Mouse (Mus musculus): ENCODE measurements around the gene Crtap.
"Not testable (repeated sequence)": the region's sequence is repeated elsewhere in the genome, so short reads cannot be mapped to it uniquely, and the experiment has no call there.

DNA sequence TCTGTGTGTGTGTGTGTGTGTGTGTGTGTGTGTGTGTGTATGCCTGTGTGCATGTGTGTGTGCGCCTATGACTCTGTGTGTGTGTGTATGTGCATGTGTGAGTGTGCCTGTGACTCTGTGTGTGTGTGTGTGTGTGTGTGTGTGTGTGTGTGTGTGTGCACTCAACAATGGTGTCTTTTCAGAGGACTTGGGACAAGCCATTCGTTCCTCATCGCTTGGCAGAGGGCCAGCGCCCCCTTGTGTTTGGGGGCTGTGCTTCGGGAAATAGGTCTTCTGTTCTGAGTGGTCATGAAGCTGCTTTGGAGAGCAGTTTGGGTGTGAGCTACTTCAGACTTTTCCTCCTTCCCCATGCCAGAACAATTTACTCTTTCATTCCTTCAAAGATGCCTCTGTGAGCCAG lies 18.8 kb downstream of the Crtap start:
- TF ChIP-seq POLR2A (IDR thresholded peaks at IDR 0.05; ENCODE audit: extremely low read depth, insufficient read depth, low read length); CTCF (IDR thresholded peaks at IDR 0.05; ENCODE audit: low read depth, low read length): not testable (repeated sequence)
